Mouse (Mus musculus): ENCODE results near the gene Gm10681. TPM values are rescaled to one million over a fixed set of nuclear protein-coding genes. Genes with fewer than 3 reads are reported as not detected.
"Not testable (repeated sequence)": the region's sequence is repeated elsewhere in the genome, so short reads cannot be mapped to it uniquely, and the experiment has no call there.

The Gm10681 gene
- total RNA-seq (2021): not detected
- long read RNA-seq, experiment 1: 0 reads
- long read RNA-seq, experiment 2: 0 reads

DNA sequence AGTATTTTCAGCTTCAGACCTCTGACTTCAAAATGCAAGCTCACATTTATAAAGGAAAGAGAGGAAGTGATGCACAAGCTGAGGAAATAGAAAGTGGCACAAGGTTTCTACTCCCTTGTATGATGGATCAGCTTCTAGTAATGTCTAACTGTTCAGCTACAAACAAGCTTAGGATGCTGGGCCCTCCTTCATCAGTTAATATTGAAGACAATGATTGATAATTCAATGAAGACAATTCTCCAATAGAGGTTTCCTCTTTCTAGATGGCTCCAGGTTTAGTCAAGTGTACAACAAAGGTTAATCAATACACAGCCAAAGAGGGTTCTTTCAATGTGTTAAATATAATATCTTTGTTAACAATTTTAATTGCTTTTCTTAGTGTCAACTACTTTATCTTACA, at the start of gene Gm10681:
Gene Gm10681, minus strand, starts transcription at position 101 of the 400 bp plus-strand sequence.
- no peak for DNase-seq

DNA sequence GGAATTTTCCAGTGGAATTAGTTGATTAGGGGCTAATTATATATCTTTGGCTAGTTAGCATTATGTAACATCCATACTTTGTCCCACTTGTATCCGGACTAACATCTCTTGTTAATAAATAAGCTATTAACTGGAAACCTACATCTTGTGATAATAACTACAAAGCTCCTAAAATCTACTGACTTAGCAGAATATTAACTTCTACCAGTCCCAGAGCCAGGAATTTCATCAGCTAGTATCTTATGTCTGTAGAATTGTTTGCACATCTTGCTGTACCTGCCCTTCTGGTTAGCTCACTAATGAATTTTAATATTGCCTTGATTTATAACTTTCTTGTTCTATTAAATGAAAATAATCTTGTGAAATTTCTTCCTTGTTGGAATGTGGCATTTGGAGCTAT, 46.5 kb upstream of the Gm10681 start:
- no peak for DNase-seq

DNA sequence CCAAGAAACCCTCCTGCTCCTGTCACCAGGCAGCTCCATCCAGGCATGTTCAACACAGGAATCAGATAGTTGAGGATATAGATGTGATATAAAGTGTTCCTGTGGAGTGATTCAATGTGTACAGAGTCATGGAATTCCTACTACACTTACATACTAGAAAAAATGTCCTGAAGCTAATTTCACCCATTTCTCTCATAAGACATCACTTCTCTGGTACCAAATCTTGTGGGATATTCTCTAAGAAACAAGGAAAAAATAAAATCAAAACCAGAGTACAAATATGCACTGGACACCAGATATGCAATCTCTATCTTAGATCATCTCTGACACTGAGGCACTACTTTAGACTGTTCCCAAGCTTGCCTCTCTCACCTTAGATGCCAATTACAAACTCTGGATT, 41.5 kb upstream of the Gm10681 start, which contains the start of gene Hsd3b5:
Gene Hsd3b5, minus strand, starts transcription at position 101 of the 400 bp plus-strand sequence.
- DNase-seq: no peak

DNA sequence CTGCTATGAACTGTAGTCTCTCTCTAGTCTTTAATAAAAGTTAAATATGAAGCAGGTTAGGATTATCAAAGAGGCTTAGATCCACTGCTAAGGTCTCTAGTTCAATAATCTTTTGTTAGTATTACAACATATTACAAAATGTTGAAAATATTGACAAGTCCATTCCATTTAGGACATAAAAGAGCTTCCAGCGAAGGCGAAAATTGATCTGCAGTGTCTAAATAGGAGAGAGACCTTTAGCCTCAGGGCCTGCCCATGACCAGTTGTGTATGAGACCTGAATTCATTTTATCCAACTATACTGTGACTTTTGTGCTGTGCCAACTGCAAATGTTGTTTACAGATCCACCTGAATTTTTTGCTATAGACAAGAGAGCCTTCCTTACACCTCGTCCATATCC, 41.0 kb upstream of the Gm10681 start:
- DNase-seq: no peak

DNA sequence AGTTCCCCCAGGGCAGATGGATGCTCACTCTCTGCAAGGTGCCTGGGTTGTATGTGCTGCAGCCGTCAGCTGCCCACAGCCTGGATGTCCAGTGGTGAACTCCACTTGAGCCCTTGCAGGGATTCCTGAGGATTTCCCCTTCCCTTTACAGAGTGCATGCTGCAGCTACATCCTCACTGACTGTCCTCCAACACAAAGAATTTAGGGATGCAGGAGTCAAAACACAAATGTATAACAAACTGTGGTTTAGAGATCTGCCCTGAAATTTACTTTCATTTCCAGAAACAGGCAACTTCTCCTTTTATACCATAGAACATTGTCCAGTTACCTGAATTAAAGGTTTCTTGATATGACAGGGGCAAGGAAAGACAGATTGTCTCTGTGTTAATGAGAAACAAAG, 28.2 kb upstream of the Gm10681 start:
- DNase-seq: not testable (repeated sequence)

DNA sequence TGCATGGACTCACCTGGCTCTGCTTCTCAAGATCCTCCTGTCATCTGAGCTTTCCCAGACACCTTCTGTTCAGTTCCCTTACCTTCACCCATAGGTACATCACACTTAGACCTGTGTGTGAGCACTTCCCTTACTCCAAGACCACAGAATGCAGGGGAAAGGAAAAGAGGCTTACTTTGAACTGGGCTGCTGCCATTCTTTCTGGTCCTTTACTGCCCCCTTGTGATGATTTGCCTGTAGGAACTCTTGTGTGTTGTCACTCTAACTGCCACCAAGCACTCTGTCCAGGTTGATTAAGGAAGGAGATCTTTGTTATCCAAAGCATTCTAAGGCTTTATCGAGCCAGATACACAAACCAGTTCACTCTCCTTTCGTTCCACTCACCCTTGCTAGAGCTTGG, 27.6 kb upstream of the Gm10681 start:
- not testable (repeated sequence) for DNase-seq

DNA sequence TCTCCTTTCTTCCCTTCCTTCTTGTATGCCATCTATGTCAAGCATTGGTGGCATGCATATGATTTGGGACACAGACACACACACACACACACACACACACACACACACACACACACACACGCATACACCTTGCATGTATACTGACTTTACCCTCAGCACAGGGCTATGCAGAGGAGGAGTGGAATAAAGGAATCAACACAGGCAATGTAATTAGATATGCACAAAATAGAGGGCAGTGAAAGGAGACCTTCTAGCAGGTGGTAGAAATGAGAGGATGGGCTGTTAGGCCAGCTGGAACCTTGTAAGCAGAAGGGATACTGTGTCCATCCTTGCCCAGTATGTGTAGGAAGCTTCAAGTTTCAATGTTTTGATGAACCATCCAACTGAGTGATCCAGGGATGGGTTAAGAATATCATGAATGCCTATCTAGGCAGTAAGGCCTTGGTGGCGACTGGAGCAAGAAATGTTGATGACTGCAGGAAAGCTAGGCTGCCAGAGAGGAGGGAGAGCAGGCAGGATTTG, 25.9 kb upstream of the Gm10681 start:
- DNase-seq: not testable (repeated sequence)

DNA sequence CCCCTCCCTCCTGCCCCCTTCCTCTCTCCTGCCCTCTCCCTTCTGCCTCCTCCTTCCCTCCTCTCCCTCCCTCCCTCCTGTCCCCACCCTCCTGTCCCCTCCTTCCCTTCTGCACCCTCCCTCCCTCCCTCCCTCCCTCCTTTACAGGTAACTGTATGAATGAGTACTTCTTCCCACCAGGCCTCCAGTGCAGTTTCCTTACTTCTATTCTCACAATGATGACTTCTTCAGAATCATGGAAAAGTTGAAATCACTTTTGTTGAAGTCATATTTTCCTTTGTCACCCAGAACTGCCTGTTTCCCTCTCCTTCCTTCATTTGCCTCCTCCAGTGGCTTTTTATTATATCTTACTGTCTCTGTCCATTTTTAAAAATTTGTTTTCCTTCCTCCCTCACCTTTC, 25.4 kb upstream of the Gm10681 start:
- DNase-seq: no peak

DNA sequence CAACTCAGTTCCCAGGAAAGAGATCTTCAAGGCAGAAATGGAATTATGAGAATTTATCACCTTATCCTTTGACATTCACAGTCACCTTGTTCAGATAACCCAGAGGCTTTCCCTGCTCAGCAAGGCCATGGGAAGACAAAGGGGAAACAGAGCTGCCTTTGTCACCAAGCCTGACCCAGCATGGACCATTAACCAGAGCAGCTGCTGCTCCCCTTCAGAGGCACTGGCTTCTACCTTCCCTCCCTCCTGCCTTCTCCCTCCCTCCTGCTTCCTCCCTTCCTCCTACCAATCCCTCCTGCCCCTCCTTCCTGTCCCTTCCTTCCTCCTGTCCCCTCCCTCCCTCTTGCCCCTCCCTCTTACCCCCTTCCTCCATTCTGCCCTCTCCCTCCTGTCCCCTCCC, 24.9 kb upstream of the Gm10681 start:
- not testable (repeated sequence) for DNase-seq

DNA sequence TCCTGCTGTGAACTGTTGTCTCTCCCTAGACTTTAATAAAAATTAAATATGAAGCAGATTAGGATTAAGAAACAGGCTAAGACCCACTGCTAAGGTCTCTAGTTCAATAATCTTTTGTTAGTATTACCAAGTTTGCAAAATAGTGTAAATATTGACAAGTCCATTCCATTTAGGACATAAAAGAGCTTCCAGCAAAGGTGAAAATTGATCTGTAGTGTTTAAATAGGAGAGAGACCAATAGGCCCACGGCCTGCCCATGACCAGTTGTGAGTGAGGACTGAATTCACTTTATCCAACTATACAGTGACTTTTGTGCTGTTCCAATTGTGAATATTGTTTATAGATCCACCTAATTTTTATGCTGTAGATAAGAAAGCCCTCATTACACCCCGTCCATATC, 886 bp downstream of the Gm10681 start:
- no peak for DNase-seq

DNA sequence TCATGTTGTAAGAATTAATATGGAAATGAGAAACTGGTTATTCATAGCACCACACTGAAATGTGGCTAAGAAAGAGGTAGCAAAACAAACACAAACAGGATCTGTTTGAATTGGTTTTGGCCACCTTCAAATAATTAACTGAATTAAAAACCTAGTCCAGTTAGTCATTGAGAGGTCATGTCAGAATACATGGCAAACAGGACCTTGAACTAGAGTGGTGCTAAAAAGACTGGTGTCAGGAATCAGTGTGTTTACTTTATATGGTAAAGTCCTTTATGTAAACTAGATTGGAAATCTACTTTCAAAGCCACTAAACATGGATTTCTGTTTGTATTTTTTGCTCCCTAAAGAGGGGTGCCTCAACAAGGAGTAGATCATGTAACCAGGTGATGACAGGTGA, 6.0 kb downstream of the Gm10681 start:
- not testable (repeated sequence) for DNase-seq

DNA sequence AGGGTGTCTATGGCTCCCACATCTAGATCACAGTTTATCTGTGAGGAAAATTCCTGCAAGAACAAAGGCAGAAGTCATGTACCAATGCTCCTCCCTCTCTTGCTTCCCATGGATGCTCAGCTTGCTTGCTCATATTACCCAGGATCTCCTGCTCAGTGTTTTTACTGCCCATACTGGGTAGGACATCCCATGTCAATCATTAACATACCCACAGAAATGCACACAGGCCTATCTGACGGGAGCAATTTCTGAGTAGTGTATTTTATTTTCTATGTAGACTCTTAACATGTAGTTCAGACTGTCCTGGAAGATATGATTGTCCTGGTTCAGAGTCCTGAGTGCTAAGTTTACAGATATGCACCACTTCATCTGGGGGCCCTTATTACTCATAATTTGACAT, 6.4 kb downstream of the Gm10681 start:
- not testable (repeated sequence) for DNase-seq

DNA sequence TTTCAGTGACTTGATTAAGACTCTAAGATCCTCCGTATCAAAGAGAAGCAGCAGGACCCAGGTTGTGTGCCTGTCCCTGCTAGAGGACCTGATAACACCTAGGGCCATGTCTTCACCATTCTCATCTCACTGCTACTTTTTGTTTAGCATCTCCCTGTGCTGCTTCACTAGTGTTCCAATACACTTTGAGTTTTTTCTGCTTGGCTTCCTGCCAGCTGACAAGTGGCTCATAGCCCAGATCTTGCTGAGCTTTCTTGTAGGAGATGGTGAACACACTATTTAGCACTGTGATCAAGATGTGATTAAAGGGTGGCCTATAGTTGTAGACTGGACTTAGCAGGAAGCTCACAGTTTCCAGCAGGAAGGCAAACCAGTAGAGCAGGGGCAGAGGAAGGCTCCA, 7.6 kb downstream of the Gm10681 start:
- peak; percentile 15 for DNase-seq

DNA sequence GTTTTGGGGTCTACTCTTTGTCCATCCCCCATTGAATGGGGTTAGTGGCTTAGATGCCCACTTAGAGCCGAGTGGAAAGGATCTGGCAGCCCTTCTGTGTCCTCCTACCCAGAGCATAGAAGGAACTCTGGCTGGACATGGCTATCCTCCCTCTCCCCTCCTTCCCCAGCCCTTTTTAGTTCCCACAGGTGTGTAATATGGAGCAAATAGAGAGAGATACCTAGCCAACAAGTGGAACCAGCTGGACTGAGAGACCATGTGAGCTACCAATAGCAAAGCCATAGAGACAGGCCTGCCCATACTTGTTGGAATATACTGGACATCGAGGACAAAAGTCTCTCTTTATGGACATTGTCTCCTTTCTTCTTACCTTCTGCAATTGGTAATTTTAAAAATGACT, 20.9 kb downstream of the Gm10681 start:
- not testable (repeated sequence) for DNase-seq

DNA sequence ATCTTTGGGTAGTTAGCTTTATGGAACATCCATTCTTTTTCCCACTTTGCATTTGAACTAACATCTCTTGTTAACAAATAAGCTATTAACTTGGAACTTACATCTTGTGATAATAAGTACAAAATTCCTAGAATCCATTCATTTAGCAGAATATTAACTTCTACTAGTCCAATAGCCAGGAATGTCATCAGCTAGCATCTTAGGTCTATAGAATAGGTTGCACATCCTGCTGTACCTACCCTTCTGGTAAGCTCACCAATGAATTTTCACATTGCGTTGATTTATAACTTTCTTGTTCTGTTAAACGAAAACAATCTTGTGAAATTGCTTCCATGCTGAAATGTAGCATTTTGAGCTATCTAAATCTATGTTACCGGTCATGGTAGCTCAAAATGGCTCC, 23.7 kb downstream of the Gm10681 start:
- DNase-seq: not testable (repeated sequence)

DNA sequence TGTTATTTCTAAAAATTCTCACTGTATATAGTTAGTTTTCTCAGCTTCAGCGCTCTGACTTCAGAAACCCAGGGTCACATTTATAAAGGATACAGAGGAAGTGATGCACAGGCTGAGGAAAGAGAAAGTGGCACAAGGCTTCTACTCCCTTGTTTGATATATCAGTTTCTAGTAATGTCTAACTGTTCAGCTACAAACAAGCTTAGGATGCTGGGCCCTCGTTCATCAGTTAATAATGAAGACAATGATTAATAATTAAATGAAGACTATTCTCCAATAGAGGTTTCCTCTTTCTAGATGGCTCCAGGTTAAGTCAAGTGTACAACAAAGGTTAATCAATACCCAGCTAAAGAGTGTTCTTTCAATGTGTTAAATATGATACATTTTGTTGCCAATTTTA, 24.8 kb downstream of the Gm10681 start:
- DNase-seq: not testable (repeated sequence)

DNA sequence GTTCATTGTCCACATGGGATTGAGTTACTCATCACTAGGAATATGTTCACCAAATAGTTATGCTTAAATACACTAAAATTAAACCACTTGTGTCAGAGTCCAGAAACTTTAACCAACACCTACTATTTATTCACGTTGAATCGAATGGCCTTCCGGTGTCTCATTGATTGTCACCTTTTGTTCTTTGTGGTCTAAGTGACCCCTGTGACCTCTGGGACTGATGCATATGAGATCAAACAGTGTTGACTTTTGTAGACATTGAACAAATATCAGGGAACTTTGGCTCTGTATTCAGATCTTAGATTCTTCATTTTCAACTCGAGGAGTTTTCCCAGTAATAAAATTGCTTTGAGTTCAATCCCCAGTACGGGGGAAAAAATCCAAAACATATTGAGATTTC, 27.9 kb downstream of the Gm10681 start:
- not testable (repeated sequence) for DNase-seq

DNA sequence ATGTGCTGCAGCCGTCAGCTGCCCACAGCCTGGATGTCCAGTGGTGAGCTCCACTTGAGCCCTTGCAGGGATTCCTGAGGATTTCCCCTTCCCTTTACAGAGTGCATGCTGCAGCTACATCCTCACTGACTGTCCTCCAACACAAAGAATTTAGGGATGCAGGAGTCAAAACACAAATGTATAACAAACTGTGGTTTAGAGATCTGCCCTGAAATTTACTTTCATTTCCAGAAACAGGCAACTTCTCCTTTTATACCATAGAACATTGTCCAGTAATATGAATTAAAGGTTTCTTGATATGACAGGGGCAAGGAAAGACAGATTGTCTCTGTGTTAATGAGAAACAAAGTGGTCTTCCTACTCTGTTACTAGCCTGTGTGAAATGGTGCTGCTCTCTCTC, 37.8 kb downstream of the Gm10681 start:
- not testable (repeated sequence) for DNase-seq

DNA sequence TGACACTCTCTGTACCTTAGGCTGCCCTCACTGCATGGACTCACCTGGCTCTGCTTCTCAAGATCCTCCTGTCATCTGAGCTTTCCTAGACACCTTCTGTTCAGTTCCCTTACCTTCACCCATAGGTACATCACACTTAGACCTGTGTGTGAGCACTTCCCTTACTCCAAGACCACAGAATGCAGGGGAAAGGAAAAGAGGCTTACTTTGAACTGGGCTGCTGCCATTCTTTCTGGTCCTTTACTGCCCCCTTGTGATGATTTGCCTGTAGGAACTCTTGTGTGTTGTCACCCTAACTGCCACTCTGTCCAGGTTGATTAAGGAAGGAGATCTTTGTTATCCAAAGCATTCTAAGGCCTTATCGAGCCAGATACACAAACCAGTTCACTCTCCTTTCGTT, 38.4 kb downstream of the Gm10681 start:
- DNase-seq: not testable (repeated sequence)

DNA sequence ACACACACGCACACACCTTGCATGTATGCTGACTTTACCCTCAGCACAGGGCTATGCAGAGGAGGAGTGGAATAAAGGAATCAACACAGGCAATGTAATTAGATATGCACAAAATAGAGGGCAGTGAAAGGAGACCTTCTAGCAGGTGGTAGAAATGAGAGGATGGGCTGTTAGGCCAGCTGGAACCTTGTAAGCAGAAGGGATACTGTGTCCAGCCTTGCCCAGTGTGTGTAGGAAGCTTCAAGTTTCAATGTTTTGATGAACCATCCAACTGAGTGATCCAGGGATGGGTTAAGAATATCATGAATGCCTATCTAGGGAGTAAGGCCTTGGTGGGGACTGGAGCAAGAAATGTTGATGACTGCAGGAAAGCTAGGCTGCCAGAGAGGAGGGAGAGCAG, 40.1 kb downstream of the Gm10681 start:
- not testable (repeated sequence) for DNase-seq

DNA sequence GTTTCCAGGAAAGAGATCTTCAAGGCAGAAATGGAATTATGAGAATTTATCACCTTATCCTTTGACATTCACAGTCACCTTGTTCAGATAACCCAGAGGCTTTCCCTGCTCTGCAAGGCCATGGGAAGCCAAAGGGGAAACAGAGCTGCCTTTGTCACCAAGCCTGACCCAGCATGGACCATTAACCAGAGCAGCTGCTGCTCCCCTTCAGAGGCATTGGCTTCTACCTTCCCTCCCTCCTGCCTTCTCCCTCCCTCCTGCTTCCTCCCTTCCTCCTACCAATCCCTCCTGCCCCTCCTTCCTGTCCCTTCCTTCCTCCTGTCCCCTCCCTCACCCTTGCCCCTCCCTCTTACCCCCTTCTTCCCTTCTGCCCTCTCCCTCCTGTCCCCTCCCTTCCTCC, 41.0 kb downstream of the Gm10681 start:
- not testable (repeated sequence) for DNase-seq

DNA sequence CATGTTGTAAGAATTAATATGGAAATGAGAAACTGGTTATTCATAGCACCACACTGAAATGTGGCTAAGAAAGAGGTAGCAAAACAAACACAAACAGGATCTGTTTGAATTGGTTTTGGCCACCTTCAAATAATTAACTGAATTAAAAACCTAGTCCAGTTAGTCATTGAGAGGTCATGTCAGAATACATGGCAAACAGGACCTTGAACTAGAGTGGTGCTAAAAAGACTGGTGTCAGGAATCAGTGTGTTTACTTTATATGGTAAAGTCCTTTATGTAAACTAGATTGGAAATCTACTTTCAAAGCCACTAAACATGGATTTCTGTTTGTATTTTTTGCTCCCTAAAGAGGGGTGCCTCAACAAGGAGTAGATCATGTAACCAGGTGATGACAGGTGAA, 63.6 kb downstream of the Gm10681 start:
- DNase-seq: not testable (repeated sequence)

DNA sequence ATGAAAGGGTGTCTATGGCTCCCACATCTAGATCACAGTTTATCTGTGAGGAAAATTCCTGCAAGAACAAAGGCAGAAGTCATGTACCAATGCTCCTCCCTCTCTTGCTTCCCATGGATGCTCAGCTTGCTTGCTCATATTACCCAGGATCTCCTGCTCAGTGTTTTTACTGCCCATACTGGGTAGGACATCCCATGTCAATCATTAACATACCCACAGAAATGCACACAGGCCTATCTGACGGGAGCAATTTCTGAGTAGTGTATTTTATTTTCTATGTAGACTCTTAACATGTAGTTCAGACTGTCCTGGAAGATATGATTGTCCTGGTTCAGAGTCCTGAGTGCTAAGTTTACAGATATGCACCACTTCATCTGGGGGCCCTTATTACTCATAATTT, 64.1 kb downstream of the Gm10681 start:
- DNase-seq: not testable (repeated sequence)

DNA sequence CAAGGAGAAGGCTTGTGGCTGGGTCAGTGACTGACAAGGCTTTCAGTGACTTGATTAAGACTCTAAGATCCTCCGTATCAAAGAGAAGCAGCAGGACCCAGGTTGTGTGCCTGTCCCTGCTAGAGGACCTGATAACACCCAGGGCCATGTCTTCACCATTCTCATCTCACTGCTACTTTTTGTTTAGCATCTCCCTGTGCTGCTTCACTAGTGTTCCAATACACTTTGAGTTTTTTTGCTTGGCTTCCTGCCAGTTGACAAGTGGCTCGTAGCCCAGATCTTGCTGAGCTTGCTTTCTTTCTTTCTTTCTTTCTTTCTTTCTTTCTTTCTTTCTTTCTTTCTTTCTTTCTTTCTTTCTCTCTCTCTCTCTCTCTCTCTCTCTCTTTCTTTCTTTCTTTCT, 65.8 kb downstream of the Gm10681 start:
- not testable (repeated sequence) for DNase-seq

DNA sequence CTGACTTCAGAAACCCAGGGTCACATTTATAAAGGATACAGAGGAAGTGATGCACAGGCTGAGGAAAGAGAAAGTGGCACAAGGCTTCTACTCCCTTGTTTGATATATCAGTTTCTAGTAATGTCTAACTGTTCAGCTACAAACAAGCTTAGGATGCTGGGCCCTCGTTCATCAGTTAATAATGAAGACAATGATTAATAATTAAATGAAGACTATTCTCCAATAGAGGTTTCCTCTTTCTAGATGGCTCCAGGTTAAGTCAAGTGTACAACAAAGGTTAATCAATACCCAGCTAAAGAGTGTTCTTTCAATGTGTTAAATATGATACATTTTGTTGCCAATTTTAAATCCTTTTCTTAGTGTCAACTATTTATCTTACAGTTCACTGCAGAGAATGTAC, 78.2 kb downstream of the Gm10681 start, which contains the start of gene Hsd3b4:
Gene Hsd3b4, minus strand, starts transcription at position 101 of the 400 bp plus-strand sequence.
- DNase-seq: not testable (repeated sequence)
